21 mouse cellular contexts compared by ENCODE assay signal in genomic region chr11:102034887-102035286, GRCm38 (mm10). TPM values are rescaled to one million over a fixed set of nuclear protein-coding genes. Genes with fewer than 3 reads are reported as not detected.
A peak's percentile ranks its signal among the peaks of the same experiment; 100 is the strongest.
DNase-seq lines count a peak whose midpoint lies in the region; ATAC-seq and TF ChIP-seq lines count a peak whose summit lies in the region.
"Had no signal": no experiment of that assay in that cellular context is flagged by ENCODE, and none has a peak within 500 bp of the region (broad histone marks: within the 10 kb centered on the region; RNA-seq: fewer than 3 reads in every experiment).

No protein-coding gene starts in this region.

- H3K9ac ChIP-seq in embryonic facial prominence, embryonic 14.5 days (ENCODE audit: low read depth, low read length), result no peak overlapping the region
- H3K9ac ChIP-seq: lung, embryonic 15.5 days had no signal

- no peak overlapping the region for H3K4me2 ChIP-seq in embryonic facial prominence, embryonic 14.5 days (ENCODE audit: low read depth, low read length)
- H3K4me2 ChIP-seq: liver, embryonic 11.5 days; lung, embryonic 15.5 days had no signal

- DNase-seq in embryonic facial prominence, embryonic 14.5 days (ENCODE audit: low spot score), result peak; percentile 23
- no peak for DNase-seq in embryonic facial prominence, embryonic 10.5 days (ENCODE audit: low spot score)
- peak; percentile 83 for DNase-seq in left cerebral cortex, postnatal 4 days
- no peak for DNase-seq in left cerebral cortex, adult 2 months (ENCODE audit: extremely low spot score in 1 of 2, low spot score in 2 of 2)
- DNase-seq in cerebellum, adult 9-10 months, result peak; percentile 95
- peak; percentile 62 to 65 for DNase-seq in layer of hippocampus, postnatal 10 days (ENCODE audit: low spot score in 2 of 2)
- no peak for DNase-seq in spleen, postnatal 4 days (ENCODE audit: low spot score in 2 of 2)
- DNase-seq in embryo, embryonic 9.5 days (ENCODE audit: extremely low spot score), result no peak
- DNase-seq: embryo, embryonic 11 days; kidney, postnatal 10 days; right cerebral cortex, postnatal 4 days had no signal

- intact Hi-C loops in left cerebral cortex, postnatal 4 days (cut with DNase I), result no loop called here
- intact Hi-C loops in left cerebral cortex, adult 2 months (cut with DNase I), result no loop called here

- H3K36me3 ChIP-seq in embryonic facial prominence, embryonic 14.5 days (ENCODE audit: control insufficient read depth, insufficient read depth, low read length), result no peaks in the 10 kb centered on the region
- H3K36me3 ChIP-seq in embryonic facial prominence, embryonic 10.5 days (replicated peaks), result no peaks in the 10 kb centered on the region
- H3K36me3 ChIP-seq: heart, embryonic 10.5 days; lung, embryonic 15.5 days had no signal

- H3K9me3 ChIP-seq in embryonic facial prominence, embryonic 14.5 days (ENCODE audit: control insufficient read depth, low read length), result no peaks in the 10 kb centered on the region
- H3K9me3 ChIP-seq in embryonic facial prominence, embryonic 10.5 days, result no peaks in the 10 kb centered on the region
- H3K9me3 ChIP-seq: heart, embryonic 10.5 days; lung, embryonic 15.5 days; megakaryocyte, embryonic 14.5 days had no signal

- H3K27me3 ChIP-seq in embryonic facial prominence, embryonic 14.5 days (replicated peaks; ENCODE audit: control insufficient read depth, insufficient read depth, low read length), result no peaks in the 10 kb centered on the region
- H3K27me3 ChIP-seq in embryonic facial prominence, embryonic 10.5 days (replicated peaks; ENCODE audit: low read depth, poor library complexity, severe bottlenecking), result peaks cover 23% of the 10 kb centered on the region; the same call in 1 of the 2 replicates
- H3K27me3 ChIP-seq: Patski had no signal

- H3K4me1 ChIP-seq in embryonic facial prominence, embryonic 14.5 days (ENCODE audit: control insufficient read depth, insufficient read depth, low read length), result no peaks in the 10 kb centered on the region
- H3K4me1 ChIP-seq in embryonic facial prominence, embryonic 10.5 days, result peaks cover 6% of the 10 kb centered on the region; the same call in 1 of the 2 replicates

- no peak overlapping the region for H3K4me3 ChIP-seq in embryonic facial prominence, embryonic 14.5 days (ENCODE audit: low read depth, low read length)
- no peak overlapping the region for H3K4me3 ChIP-seq in embryonic facial prominence, embryonic 10.5 days
- H3K4me3 ChIP-seq in left cerebral cortex, adult 2 months, result no peak overlapping the region
- H3K4me3 ChIP-seq: heart, embryonic 10.5 days; lung, embryonic 15.5 days; megakaryocyte, embryonic 14.5 days had no signal

- no peak overlapping the region for H3K27ac ChIP-seq in embryonic facial prominence, embryonic 14.5 days (replicated peaks; ENCODE audit: low read depth, low read length)
- no peak overlapping the region for H3K27ac ChIP-seq in embryonic facial prominence, embryonic 10.5 days (replicated peaks)
- H3K27ac ChIP-seq in left cerebral cortex, adult 2 months, result no peak overlapping the region
- H3K27ac ChIP-seq: heart, embryonic 10.5 days; lung, embryonic 15.5 days had no signal

- TF ChIP-seq CTCF in left cerebral cortex, adult 2 months (IDR thresholded peaks at IDR 0.05), result no peak

- WGBS in embryonic facial prominence, embryonic 14.5 days, result 39% methylated on average over 8 of the region's 8 CpGs
- WGBS in embryonic facial prominence, embryonic 10.5 days, result 75% methylated on average over 8 of the region's 8 CpGs

- no peak for ATAC-seq in embryonic facial prominence, embryonic 14.5 days (ENCODE audit: low read depth)
- ATAC-seq: intestine, embryonic 16.5 days; Patski had no signal

RNA-seq across cellular contexts. Expression of gene Cd300lg, which starts 6.4 kb away (rescaled TPM):
- polyA plus RNA-seq in embryonic facial prominence, embryonic 14.5 days (2014; fragmentation: Nextera tagmentation; extraction: Ambion mirVana), result 0.70 and 0.85 TPM in 2 replicates
- 0.28 and 0.51 TPM in 2 replicates for polyA plus RNA-seq in embryonic facial prominence, embryonic 10.5 days (2016; fragmentation: Nextera tagmentation; extraction: Ambion mirVana)
- not detected for total RNA-seq in left cerebral cortex, postnatal 4 days (2021)
- not detected for total RNA-seq in left cerebral cortex, adult 2 months (2021)
- total RNA-seq in layer of hippocampus, postnatal 10 days (2021), result under 1 TPM in 1 of 2 experiments, not detected in 1; 0.14 TPM
- total RNA-seq: hematopoietic stem cell, adult 5-6 weeks had no signal
- polyA plus RNA-seq: Patski had no signal

RNA-seq across cellular contexts. Expression of gene Mpp3, which starts 6.6 kb away (rescaled TPM):
- 6.3 and 6.4 TPM in 2 replicates for polyA plus RNA-seq in embryonic facial prominence, embryonic 14.5 days (2014; fragmentation: Nextera tagmentation; extraction: Ambion mirVana)
- polyA plus RNA-seq in embryonic facial prominence, embryonic 10.5 days (2016; fragmentation: Nextera tagmentation; extraction: Ambion mirVana), result 8.2 and 10.3 TPM in 2 replicates
- 10 to 100 TPM; 53.1 to 56.3 TPM for total RNA-seq in left cerebral cortex, postnatal 4 days (2021)
- 10 to 100 TPM; 94.6 to 98.8 TPM for total RNA-seq in left cerebral cortex, adult 2 months (2021)
- 10 to 100 TPM; 70.1 to 79.5 TPM for total RNA-seq in layer of hippocampus, postnatal 10 days (2021)
- total RNA-seq: neutrophil, adult 5-6 weeks had no signal

RNA-seq across cellular contexts. Expression of gene Dusp3, which starts 48.1 kb away (rescaled TPM):
- 33.3 and 38.3 TPM in 2 replicates for polyA plus RNA-seq in embryonic facial prominence, embryonic 14.5 days (2014; fragmentation: Nextera tagmentation; extraction: Ambion mirVana)
- polyA plus RNA-seq in embryonic facial prominence, embryonic 10.5 days (2016; fragmentation: Nextera tagmentation; extraction: Ambion mirVana), result 11.0 and 11.7 TPM in 2 replicates
- 10 to 100 TPM; 53.2 to 56.5 TPM for total RNA-seq in left cerebral cortex, postnatal 4 days (2021)
- 100 to 1,000 TPM; 206 to 220 TPM for total RNA-seq in left cerebral cortex, adult 2 months (2021)
- 100 to 1,000 TPM; 121 to 127 TPM for total RNA-seq in layer of hippocampus, postnatal 10 days (2021)

RNA-seq across cellular contexts. Expression of gene Cfap97d1, which starts 50.8 kb away (rescaled TPM):
- not detected in 2 replicates for polyA plus RNA-seq in embryonic facial prominence, embryonic 14.5 days (2014; fragmentation: Nextera tagmentation; extraction: Ambion mirVana)
- not detected in 2 replicates for polyA plus RNA-seq in embryonic facial prominence, embryonic 10.5 days (2016; fragmentation: Nextera tagmentation; extraction: Ambion mirVana)
- not detected for total RNA-seq in left cerebral cortex, postnatal 4 days (2021)
- not detected for total RNA-seq in left cerebral cortex, adult 2 months (2021)
- total RNA-seq in layer of hippocampus, postnatal 10 days (2021), result not detected
- total RNA-seq: gastrocnemius, adult 18-20 months; hematopoietic stem cell, adult 5-6 weeks; neutrophil, adult 5-6 weeks had no signal
- polyA plus RNA-seq: heart, embryonic 10.5 days; intestine, embryonic 16.5 days; liver, embryonic 11.5 days; lung, embryonic 15.5 days; Patski; thymus, postnatal 0 days had no signal

RNA-seq across cellular contexts. Expression of gene Mpp2, which starts 53.4 kb away (rescaled TPM):
- 7.6 and 8.4 TPM in 2 replicates for polyA plus RNA-seq in embryonic facial prominence, embryonic 14.5 days (2014; fragmentation: Nextera tagmentation; extraction: Ambion mirVana)
- polyA plus RNA-seq in embryonic facial prominence, embryonic 10.5 days (2016; fragmentation: Nextera tagmentation; extraction: Ambion mirVana), result 12.5 and 12.9 TPM in 2 replicates
- total RNA-seq in left cerebral cortex, postnatal 4 days (2021), result 10 to 100 TPM; 39.1 to 45.0 TPM
- total RNA-seq in left cerebral cortex, adult 2 months (2021), result 100 to 1,000 TPM; 146 to 157 TPM
- 100 to 1,000 TPM; 103 to 110 TPM for total RNA-seq in layer of hippocampus, postnatal 10 days (2021)
- total RNA-seq: neutrophil, adult 5-6 weeks had no signal

Comparison
In these comparisons a context has a peak if more than half of its experiments do, and no peak if none do; other contexts are left out.
1. DNase-seq: peak in embryonic facial prominence, embryonic 14.5 days (single experiment), left cerebral cortex, postnatal 4 days (single experiment), cerebellum, adult 9-10 months (single experiment) and layer of hippocampus, postnatal 10 days (2 of 2); none in embryonic facial prominence, embryonic 10.5 days (single experiment), left cerebral cortex, adult 2 months (0 of 2), spleen, postnatal 4 days (0 of 2) and embryo, embryonic 9.5 days (single experiment).